Mouse (Mus musculus) heart, adult 18-20 months (tissue): Measurements from ENCODE around the gene Gtf2ird1. TPM values are rescaled to one million over a fixed set of nuclear protein-coding genes. Genes with fewer than 3 reads are reported as not detected.
"Not testable (repeated sequence)": the region's sequence is repeated elsewhere in the genome, so short reads cannot be mapped to it uniquely, and the experiment has no call there.

ENCODE experiments used
- DNase-seq, 2 experiments: peaks; one replicate each; pipeline ENCODE4 v3.0.0; 2021 to 2022; ENCODE audit warnings: mixed read lengths in 1 of 2
- total RNA-seq, 2 experiments: library from RNA; stranded (reverse); gene quantifications; 2 replicates each; pipeline ENCODE4 v1.2.3; 2021

Gene Gtf2ird1
- total RNA-seq, 2 experiments from 2014 or later: 18.2 to 20.5 TPM

GRCm38 (mm10) chr5:134475006-134475605 is 18.6 kb upstream of the Gtf2ird1 start:
- DNase-seq: no peak

GRCm38 (mm10) chr5:134473902-134474301 is 17.4 kb upstream of the Gtf2ird1 start:
- no peak for DNase-seq

- no peak for DNase-seq
These were observed 14.1 kb upstream of the Gtf2ird1 start for GRCm38 (mm10) chr5:134470538-134471169.

GRCm38 (mm10) chr5:134469559-134470150 is 13.1 kb upstream of the Gtf2ird1 start:
- no peak for DNase-seq

GRCm38 (mm10) chr5:134468158-134468765 is 11.7 kb upstream of the Gtf2ird1 start:
- DNase-seq: no peak

GRCm38 (mm10) chr5:134467030-134467549 is 10.6 kb upstream of the Gtf2ird1 start:
- DNase-seq: no peak

GRCm38 (mm10) chr5:134466296-134467029 is 9.9 kb upstream of the Gtf2ird1 start:
- DNase-seq: no peak

GRCm38 (mm10) chr5:134465197-134465596 is 8.7 kb upstream of the Gtf2ird1 start:
- no peak for DNase-seq

GRCm38 (mm10) chr5:134464225-134464624 is 7.7 kb upstream of the Gtf2ird1 start:
- DNase-seq: no peak

- no peak for DNase-seq
These were observed 6.2 kb upstream of the Gtf2ird1 start for GRCm38 (mm10) chr5:134462731-134463130.

GRCm38 (mm10) chr5:134462316-134462715 is 5.8 kb upstream of the Gtf2ird1 start:
- DNase-seq: no peak

- DNase-seq: no peak
These were observed 4.0 kb upstream of the Gtf2ird1 start for GRCm38 (mm10) chr5:134460546-134460945.

GRCm38 (mm10) chr5:134459096-134459495 is 2.6 kb upstream of the Gtf2ird1 start:
- DNase-seq: no peak

GRCm38 (mm10) chr5:134458416-134458815 is 1.9 kb upstream of the Gtf2ird1 start:
- no peak for DNase-seq

- no peak for DNase-seq
These were observed 855 bp upstream of the Gtf2ird1 start for GRCm38 (mm10) chr5:134457371-134457770.

- DNase-seq: peak; percentile 39 to 71
These were observed 547 bp downstream of the Gtf2ird1 start for GRCm38 (mm10) chr5:134455914-134456423.

GRCm38 (mm10) chr5:134455186-134455895 is 1.2 kb downstream of the Gtf2ird1 start:
- peak in 1 of 2 experiments; percentile 59 for DNase-seq

- DNase-seq: peak; percentile 45 to 57
These were observed 2.1 kb downstream of the Gtf2ird1 start for GRCm38 (mm10) chr5:134454421-134454820.

GRCm38 (mm10) chr5:134453577-134453976 is 2.9 kb downstream of the Gtf2ird1 start:
- DNase-seq: no peak

- DNase-seq: not testable (repeated sequence)
These were observed 9.8 kb downstream of the Gtf2ird1 start for GRCm38 (mm10) chr5:134446755-134447154.

GRCm38 (mm10) chr5:134445895-134446294 is 10.6 kb downstream of the Gtf2ird1 start:
- DNase-seq: no peak
